Mouse (Mus musculus): ENCODE measurements at regions not wholly inside any gene's neighbourhood (a gene's known extent, or its start where the extent isn't known, plus 50 kb on each side); places are given as distances from the start of the nearest gene placed in this dataset.
A peak's percentile ranks its signal among the peaks of the same experiment; 100 is the strongest.

DNA sequence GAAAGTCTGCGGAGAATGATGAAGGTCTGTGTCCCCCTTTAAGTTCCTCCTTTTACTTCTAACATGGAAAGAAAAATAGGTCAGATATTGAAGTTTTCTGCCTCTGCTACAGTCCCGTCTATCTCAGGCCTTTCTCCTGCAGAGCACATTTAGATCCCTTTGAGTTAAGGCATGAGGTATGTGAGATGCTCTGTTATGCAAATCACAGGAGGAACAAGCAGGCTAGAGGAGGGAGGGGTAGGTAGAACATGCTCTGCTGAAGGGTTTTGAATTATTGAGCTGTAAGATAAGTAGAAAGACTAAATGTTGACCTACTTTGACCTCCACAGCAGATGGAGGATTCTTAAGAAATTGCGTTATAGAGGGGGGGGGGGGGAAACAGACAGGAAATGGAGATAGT, 228.4 kb upstream of the Ldb2 start:
- DNase-seq (ENCODE audit: low spot score) = no peak

DNA sequence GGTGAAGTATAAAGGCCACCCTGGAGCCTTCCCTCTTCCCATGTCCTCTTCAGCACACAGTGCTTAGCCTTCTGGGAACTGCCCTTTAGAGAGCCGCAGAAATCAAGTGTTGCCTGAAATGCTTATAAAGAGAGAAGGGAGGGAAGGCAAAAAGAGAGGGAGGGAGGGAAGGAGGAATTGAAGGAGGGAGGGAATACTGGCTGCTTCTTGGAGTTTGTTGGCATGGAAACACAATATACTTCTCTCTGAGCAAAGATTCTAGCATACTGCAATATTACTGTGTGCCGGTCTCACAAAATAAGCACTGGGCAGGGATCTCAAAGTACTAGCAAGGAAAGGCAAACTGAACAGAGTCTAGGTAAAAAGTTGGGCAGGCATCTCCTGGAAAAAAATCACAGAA, 225.9 kb upstream of the Ldb2 start:
- no peak for DNase-seq (ENCODE audit: low spot score)

DNA sequence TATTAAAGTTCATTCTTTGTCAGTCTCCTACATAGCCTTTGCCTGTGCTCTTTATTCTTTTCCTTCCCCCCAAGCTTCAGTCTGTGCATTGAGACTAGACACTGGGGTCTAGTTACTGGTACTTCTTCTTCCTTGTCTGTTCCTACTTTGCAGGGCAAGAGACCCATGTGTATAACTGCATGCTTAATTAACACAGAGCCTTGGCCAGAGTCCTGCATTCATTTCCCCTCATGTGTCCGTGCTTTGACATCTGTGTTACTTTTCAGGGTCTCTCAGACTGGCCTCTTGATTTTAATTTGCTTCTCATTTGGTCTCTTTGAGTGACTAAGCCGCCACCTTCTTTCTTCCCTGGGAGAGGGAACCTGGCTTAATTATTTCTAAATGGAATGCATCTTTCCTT, 208.4 kb upstream of the Ldb2 start:
- no peak for DNase-seq (ENCODE audit: low spot score)

DNA sequence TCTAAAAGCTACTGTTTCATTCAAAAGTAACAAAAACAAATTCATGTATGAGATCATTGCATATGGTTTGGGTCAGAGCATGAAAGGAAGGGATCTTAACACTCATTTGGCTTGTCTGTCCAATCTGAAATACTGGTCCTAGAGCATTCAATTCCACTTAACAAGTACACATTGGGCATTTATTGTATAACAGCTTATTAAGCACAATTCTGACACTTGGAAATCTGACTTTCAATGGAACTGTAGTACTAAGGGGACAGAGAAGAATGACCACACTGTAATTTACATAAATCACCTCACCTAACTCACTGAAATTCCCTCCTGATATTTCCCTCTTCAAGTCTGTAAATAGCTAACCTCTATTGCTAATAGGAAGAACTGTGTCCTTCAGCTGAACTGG, 201.5 kb upstream of the Ldb2 start:
- DNase-seq (ENCODE audit: low spot score) = no peak

DNA sequence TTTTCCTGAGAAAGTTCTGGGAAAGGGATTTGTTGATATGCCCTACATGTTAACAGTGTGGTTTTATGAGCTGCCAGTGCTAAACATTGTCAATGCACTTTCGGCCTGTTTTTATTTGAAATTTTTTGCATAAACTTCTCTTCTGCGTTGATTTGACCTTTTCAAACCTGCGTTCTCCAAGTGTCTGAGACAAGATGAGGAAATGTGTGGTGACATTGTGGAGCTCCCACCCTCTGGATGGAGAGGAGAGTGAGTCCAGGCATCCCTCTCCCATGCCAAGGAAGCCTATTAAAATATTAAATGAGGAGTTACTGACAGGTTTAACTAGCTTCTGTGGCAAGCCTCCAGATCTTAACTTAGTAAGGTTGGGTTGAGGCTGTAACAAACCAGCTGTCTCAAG, 199.6 kb upstream of the Ldb2 start:
- DNase-seq (ENCODE audit: low spot score) = no peak

DNA sequence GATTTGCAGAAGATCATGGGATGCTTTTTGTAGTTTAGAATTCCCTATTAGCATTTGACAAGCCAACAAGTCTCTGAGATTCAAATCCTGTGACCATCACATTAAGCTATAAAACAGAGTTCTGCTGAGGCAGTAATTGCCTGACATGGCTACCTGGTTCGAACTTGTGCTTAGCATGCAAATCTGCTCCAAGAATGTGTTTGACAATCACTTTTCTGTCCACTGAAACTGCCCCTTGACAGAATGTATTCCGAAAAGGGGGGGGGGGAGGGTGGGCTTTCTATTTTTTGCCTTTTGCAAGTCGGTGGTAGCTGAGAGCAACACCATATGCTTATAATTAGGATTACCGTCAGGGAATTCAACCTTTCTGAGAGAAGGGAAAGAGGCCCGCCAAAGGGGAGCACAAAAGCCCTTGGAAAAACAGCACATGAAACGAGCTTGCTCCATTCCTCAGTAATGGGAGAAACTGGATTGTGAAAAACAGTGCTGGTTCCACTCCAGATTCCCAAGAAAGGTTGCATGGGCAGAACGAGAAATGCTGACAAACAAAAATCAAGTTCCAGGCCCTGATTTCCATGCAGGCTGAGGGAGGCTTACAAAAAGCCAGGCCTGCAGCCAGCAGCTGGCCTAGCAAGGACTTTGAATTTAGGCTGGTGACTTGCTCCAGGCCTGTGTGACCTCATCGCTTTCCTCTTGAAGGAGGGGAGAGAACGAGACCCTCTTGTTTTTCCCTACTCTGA, 176.1 kb upstream of the Ldb2 start:
- DNase-seq (ENCODE audit: low spot score) = peak; percentile 74

DNA sequence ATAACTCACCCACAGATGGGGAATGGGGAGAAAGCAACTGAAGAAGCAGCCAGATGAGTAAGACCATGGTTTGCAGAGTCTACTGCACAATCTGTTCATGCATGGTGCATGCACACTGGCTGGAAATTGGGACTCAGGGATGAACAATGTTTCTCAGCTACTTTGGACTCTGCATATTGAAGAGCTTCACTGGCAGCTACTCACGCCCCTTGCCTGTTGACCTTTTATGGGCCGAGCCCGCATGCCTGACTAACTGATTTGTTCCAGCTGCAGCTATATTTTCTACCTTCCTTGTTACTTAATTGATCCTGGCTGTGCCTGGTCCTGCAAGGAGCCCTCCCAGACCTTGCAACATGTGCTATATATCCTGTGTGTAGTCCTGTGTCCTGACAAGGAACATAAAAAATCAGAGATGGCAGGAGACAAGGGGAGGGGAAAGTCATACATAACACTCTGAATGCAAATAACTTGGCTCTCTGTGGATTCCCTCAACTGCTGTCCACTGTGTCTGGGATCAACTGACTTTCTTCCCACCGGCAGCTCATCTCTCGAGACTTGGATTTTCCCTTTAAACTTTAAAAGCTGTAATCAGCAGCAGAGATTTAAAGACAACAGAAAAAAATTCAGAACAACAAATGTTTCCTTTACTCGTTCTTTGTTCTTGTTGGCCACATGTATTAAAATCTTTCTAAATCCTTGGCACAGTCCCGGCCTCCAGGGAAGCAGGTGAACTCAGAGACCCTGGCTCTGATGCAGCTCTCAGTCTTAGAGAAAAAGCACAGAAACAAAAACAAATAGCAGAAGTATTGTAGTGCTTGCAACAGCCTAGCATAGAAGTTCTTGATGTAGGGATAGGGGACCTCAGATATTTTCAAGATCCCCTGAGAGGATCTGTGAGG, 143.8 kb upstream of the Ldb2 start:
- DNase-seq (ENCODE audit: low spot score) = peak; percentile 89

DNA sequence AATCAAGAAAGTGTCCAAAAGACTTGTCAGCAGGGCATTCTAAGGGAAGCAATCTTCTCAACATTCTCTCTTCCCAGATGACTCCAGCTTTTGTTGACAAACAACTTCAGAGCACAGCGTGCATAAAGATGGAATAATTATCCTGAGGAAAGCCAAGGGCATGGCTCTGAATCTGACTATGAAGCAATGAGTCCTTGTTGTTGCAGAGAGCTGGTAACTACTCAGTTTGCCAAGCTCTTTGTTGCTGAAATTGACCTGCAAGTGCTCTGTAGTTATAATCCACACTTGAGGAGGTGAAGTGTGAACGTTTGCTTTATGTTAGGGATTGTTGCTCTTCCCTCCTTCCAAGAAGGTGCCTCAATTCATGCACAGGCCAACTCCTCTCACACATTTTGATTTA, 143.1 kb upstream of the Ldb2 start:
- DNase-seq (ENCODE audit: low spot score) = no peak

DNA sequence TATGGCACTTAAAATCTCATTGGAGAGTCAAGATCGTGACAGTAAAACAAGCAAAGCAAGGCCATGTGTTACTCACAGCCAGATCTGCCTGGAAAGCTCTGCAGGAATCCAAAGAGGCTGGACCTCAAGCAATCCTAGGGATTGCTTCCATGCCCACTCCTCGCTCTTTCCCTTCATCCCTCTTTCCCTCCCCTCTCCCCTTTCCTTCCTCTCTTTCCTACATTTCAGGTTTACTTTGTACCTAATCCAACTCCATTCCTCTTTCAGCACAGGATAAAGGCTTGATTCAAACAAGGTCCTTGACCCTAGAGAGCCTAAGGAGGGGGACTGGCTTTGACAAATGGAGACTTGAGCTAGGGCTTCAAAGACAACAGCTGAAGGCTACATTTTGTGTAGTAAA, 126.0 kb upstream of the Ldb2 start:
- peak; percentile 27 for DNase-seq (ENCODE audit: low spot score)

DNA sequence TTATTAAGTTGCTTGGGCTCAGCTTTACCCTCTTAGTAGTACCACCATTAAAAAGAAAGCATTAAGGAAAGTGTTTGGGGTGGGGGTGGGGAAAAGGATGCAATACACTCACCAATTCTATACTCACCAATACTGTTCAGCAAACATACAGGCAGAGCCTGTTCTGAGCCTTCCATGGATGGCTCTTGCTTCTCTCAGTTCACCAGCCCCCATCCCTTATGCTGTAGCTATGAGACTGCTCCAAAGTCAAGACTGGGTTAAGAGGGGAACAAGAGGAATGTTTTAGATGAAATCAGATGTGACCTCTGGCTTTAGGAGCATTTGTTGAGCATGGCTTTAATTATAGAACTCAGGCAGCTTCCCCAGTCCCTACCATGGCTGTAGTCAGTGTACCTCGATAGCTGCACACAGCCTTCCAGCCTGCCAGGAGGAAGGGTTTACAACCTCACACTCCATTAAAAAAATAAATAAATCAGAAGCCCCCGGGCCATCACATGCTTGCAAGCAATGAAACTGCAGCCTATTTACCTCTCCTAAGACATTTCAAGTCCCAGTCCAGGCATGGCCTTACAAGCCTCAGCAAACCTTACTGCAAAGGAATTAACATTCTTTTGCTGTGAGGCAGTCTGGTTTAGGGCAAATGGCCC, 122.8 kb upstream of the Ldb2 start:
- DNase-seq (ENCODE audit: low spot score) = peak; percentile 85

DNA sequence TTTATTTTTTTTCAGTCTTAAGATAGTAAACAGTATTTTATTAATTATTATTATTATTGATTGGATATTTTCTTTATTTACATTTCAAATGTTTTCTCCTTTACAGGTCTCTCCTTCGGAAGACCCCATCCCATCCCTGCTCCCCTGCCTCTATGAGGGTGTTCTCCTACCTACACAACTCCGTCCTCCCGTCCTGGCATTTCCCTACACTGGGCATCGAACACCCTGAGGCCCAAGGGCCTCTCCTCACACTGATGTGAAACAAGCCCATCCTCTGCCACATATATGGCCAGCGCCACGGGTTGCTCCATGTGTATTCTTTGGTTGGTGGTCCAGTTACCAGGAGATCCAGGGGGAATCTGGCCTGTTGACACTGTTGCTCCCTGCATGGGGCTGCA, 118.3 kb upstream of the Ldb2 start:
- DNase-seq (ENCODE audit: low spot score) = no peak

DNA sequence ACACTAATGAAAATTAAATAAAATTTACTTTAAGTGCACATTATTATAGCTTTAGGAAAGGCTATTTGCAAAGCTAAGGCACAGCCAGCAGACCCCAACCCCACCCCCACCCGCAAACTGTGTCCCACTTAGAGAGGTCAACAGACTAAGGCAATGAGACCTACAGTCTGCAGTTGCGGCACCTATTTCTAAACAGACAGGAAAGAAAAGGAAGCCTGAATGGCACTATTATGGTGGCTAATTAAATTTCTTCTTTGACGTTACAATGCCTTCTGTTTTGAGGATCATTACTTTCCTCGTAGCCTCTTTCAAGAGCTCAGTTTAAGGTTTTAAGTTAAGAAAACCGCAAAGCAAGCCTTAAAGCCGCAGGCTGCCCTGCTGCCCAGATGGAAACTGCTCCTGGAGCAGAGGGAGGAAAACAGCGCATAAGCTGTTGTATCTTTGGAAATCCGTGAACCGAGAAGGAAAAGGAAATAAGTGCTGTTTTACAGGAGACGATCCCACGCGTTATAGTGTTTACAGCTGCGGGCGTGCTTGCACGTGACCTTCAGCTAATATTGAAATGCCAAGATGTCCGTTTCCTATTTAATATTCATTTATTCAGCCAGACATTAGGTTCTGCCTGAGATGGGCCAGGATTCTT, 117.8 kb upstream of the Ldb2 start:
- no peak for DNase-seq (ENCODE audit: low spot score)

DNA sequence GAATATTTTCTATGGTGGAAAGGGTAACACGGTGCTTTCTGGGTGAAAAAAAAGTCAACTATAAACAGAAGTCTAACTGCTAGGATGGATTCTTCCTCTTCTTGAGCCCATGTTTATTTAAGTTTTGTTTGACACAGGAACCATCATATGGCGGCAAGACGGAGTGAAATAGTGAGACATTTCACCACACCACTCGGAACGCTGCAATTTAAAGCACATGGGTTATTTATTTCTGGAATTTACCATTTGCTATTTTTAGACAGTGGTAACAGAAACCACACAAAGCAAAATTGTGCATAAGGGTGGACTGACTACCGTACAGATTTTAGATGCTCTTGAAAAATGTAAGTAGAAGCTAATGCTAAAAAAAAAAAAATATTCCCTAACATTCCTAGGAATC, 103.1 kb upstream of the Ldb2 start:
- DNase-seq (ENCODE audit: low spot score) = no peak

DNA sequence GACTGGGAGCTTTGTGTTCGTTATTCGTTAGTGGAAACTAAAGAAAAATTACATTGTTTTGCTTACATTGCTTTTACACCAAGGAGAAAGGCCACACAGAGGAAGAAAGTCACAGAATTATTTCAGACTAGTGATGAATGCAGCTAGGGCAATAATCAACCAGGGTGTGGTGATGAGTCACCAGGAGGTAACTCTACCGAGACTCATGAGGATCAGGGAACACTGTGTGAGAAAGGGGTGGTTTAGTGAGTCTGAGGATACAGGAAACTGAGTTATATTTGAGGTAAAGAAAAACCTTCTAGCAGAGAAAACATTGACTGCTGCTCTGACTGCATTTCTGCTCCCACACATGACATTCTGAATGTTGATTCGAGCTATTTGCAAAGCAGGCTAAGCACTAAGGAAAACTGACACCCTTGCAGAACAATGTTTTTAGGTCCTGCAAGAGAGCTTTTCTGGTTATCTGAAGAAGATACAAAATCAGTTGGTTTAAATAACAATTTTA, 87.1 kb upstream of the Ldb2 start:
- no peak for DNase-seq (ENCODE audit: low spot score)

DNA sequence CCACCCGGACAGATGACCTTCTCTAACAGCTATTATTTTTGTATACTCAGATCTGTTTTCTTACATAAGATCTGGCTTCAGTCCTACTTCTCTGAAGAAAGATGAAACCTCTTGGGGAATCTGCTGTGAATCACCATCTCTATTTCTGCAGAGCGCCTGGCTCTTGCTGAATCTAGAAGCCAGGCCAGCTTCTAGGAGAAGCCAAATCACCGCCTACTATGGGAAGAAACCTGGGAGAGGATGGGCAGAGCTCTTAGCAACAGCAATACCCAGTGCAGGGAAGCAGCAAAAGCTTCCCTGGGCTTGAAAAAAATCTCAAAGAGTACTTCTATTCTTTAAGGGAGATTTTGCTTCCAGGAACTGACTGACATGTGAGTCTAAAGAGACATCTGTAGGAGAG, 77.5 kb upstream of the Ldb2 start:
- no peak for DNase-seq (ENCODE audit: low spot score)

DNA sequence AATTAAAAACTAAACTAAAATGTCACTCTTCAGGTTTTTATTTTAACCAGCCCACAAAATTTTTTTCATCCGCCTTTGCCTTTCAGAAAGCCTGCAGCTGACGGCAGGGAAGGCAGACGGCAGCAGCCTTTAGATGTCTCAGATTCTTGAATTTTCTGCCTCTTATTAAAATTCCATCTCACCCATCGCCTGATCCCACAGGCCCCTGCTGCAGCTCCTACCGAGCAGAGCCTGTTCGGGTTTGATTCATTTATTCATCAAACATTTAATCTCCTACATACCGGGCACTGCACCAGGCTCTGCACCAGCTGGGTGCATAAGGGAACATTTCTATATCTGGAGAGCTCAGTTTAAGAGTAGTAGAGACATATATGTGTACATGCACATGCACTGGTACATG, 72.8 kb upstream of the Ldb2 start:
- no peak for DNase-seq (ENCODE audit: low spot score)

DNA sequence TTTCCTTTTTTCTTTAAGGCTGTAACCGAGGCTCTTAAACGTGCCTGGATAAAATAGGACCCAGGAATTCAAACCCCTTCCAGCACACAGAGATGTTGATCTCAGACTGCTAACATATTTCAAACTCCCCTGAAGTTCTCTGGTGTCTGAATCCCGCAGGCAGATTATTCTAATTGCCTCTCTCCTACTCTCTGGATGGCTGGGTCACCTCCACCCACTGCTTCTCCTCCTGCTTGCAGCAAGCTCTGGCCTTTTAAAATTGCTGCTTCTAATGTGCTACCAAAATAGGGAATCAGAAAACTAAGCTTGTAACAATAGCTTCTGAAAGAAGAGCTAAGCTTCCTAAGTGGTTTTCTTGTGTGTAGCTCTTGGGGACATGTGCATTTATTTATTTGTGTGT, 64.4 kb upstream of the Ldb2 start:
- no peak for DNase-seq (ENCODE audit: low spot score)

DNA sequence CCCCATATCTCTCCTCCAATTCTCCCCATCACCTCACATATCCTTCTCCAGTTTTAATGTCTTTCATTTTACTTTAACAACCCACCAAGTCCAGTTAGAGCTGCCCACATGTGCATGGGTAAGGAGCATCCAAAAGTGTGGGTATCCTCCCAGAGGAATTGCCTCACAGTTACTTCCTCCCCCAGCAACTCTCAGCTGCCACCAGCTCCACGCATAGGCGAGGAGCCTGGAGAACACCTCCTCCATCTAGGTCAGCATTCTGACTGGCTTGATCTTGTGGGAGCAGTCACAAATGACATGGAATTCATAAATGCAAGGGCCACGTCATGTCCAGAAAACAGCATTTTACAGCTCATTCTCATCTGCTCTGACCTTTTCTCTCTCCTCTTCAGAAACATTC, 63.9 kb upstream of the Ldb2 start:
- DNase-seq (ENCODE audit: low spot score) = no peak

DNA sequence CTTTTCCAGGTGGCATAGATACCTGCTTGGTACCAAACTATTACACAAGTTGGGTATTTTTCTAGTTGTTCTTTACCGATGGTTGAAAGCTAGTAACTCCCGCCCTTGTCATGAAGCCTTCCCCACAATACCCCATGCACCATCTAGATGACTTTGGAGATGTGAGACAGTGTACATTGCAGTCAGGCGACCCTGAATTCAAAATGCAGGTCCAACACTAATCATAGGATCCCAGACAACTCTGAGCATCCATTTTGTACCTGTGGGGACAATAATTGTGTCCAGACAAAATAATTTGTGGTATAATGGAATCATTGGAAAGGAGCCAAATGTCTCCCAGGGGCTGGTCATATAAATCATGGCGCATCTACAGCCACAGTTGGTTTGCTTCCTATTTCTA, 54.7 kb upstream of the Ldb2 start:
- DNase-seq (ENCODE audit: low spot score) = no peak

All from embryo, embryonic 10.5 days (tissue).